Mouse (Mus musculus): ENCODE measurements around the gene Calm3.

Gene Calm3

GRCm38 (mm10) chr7:16944808-16945315 is 20.9 kb upstream of the Calm3 start:
- peak overlapping the region; percentile 84 for H3K4me3 ChIP-seq (replicated peaks; ENCODE audit: low read length)
- H3K36me3 ChIP-seq (ENCODE audit: insufficient read depth, low read length): no peaks in the 10 kb centered on the region
- H3K27me3 ChIP-seq (ENCODE audit: insufficient read depth, low read length): peaks cover 56% of the 10 kb centered on the region
- H3K4me1 ChIP-seq (replicated peaks; ENCODE audit: low read depth, low read length): peaks cover 51% of the 10 kb centered on the region
- TF ChIP-seq CTCF (conservative IDR thresholded peaks at IDR 0.05; ENCODE audit: low read length) (no peak), POU5F1 (IDR thresholded peaks at IDR 0.05; ENCODE audit: borderline replicate concordance, low read length) (no peak), NANOG (IDR thresholded peaks at IDR 0.05; ENCODE audit: borderline replicate concordance, low read length) (no peak)
- H3K9me3 ChIP-seq (ENCODE audit: low read length): peaks cover 6% of the 10 kb centered on the region; the same call in 1 of the 2 replicates

- no peak for TF ChIP-seq CTCF (conservative IDR thresholded peaks at IDR 0.05; ENCODE audit: low read length)
- no peak for TF ChIP-seq POU5F1 (IDR thresholded peaks at IDR 0.05; ENCODE audit: borderline replicate concordance, low read length)
- no peak for TF ChIP-seq NANOG (IDR thresholded peaks at IDR 0.05; ENCODE audit: borderline replicate concordance, low read length)
- Histone ChIP-seq H3K9me3 (ENCODE audit: low read length) (peaks cover 6% of the 10 kb centered on the region; the same call in 1 of the 2 replicates), H3K4me1 (replicated peaks; ENCODE audit: low read depth, low read length) (peaks cover 45% of the 10 kb centered on the region), H3K36me3 (ENCODE audit: insufficient read depth, low read length) (no peaks in the 10 kb centered on the region), H3K27me3 (ENCODE audit: insufficient read depth, low read length) (peaks cover 52% of the 10 kb centered on the region), H3K4me3 (replicated peaks; ENCODE audit: low read length) (peak within 1 kb of the TSS; percentile 84)
These were observed 20.3 kb upstream of the Calm3 start, which contains the start of gene Pnmal2 for GRCm38 (mm10) chr7:16944061-16944807. Gene Pnmal2, plus strand, starts transcription at chr7:16944682.

GRCm38 (mm10) chr7:16942861-16943260 is 18.9 kb upstream of the Calm3 start:
- H3K27me3 ChIP-seq (ENCODE audit: insufficient read depth, low read length): peaks cover 40% of the 10 kb centered on the region
- no peak for TF ChIP-seq CTCF (conservative IDR thresholded peaks at IDR 0.05; ENCODE audit: low read length)
- no peak for TF ChIP-seq POU5F1 (IDR thresholded peaks at IDR 0.05; ENCODE audit: borderline replicate concordance, low read length)
- TF ChIP-seq NANOG (IDR thresholded peaks at IDR 0.05; ENCODE audit: borderline replicate concordance, low read length): no peak
- H3K36me3 ChIP-seq (ENCODE audit: insufficient read depth, low read length): no peaks in the 10 kb centered on the region
- H3K4me3 ChIP-seq (replicated peaks; ENCODE audit: low read length): no peak overlapping the region
- H3K4me1 ChIP-seq (replicated peaks; ENCODE audit: low read depth, low read length): peaks cover 38% of the 10 kb centered on the region
- peaks cover 6% of the 10 kb centered on the region; the same call in 1 of the 2 replicates for H3K9me3 ChIP-seq (ENCODE audit: low read length)

GRCm38 (mm10) chr7:16940292-16940691 is 16.4 kb upstream of the Calm3 start:
- Histone ChIP-seq H3K36me3 (ENCODE audit: insufficient read depth, low read length) (no peaks in the 10 kb centered on the region), H3K4me1 (replicated peaks; ENCODE audit: low read depth, low read length) (peaks cover 24% of the 10 kb centered on the region), H3K27me3 (ENCODE audit: insufficient read depth, low read length) (peaks cover 14% of the 10 kb centered on the region), H3K9me3 (ENCODE audit: low read length) (no peaks in the 10 kb centered on the region), H3K4me3 (replicated peaks; ENCODE audit: low read length) (no peak overlapping the region)
- TF ChIP-seq POU5F1 (IDR thresholded peaks at IDR 0.05; ENCODE audit: borderline replicate concordance, low read length) (no peak), NANOG (IDR thresholded peaks at IDR 0.05; ENCODE audit: borderline replicate concordance, low read length) (no peak), CTCF (conservative IDR thresholded peaks at IDR 0.05; ENCODE audit: low read length) (no peak)

GRCm38 (mm10) chr7:16938117-16938791 is 14.3 kb upstream of the Calm3 start:
- no peak for TF ChIP-seq POU5F1 (IDR thresholded peaks at IDR 0.05; ENCODE audit: borderline replicate concordance, low read length)
- Histone ChIP-seq H3K36me3 (ENCODE audit: insufficient read depth, low read length) (no peaks in the 10 kb centered on the region), H3K27me3 (ENCODE audit: insufficient read depth, low read length) (peaks cover 7% of the 10 kb centered on the region), H3K4me1 (replicated peaks; ENCODE audit: low read depth, low read length) (peaks cover 12% of the 10 kb centered on the region), H3K9me3 (ENCODE audit: low read length) (no peaks in the 10 kb centered on the region), H3K4me3 (replicated peaks; ENCODE audit: low read length) (no peak overlapping the region)

GRCm38 (mm10) chr7:16937312-16937711 is 13.4 kb upstream of the Calm3 start:
- peaks cover 7% of the 10 kb centered on the region for H3K27me3 ChIP-seq (ENCODE audit: insufficient read depth, low read length)
- peaks cover 13% of the 10 kb centered on the region for H3K4me1 ChIP-seq (replicated peaks; ENCODE audit: low read depth, low read length)
- no peaks in the 10 kb centered on the region for H3K36me3 ChIP-seq (ENCODE audit: insufficient read depth, low read length)
- TF ChIP-seq NANOG (IDR thresholded peaks at IDR 0.05; ENCODE audit: borderline replicate concordance, low read length) (no peak), CTCF (conservative IDR thresholded peaks at IDR 0.05; ENCODE audit: low read length) (peak; percentile 95)
- no peak overlapping the region for H3K4me3 ChIP-seq (replicated peaks; ENCODE audit: low read length)
- no peaks in the 10 kb centered on the region for H3K9me3 ChIP-seq (ENCODE audit: low read length)

- H3K4me3 ChIP-seq (replicated peaks; ENCODE audit: low read length): no peak overlapping the region
- H3K9me3 ChIP-seq (ENCODE audit: low read length): no peaks in the 10 kb centered on the region
- TF ChIP-seq POU5F1 (IDR thresholded peaks at IDR 0.05; ENCODE audit: borderline replicate concordance, low read length) (no peak), CTCF (conservative IDR thresholded peaks at IDR 0.05; ENCODE audit: low read length) (peak; percentile 11; the same call in 1 of the 2 replicates)
- no peaks in the 10 kb centered on the region for H3K27me3 ChIP-seq (ENCODE audit: insufficient read depth, low read length)
- no peaks in the 10 kb centered on the region for H3K36me3 ChIP-seq (ENCODE audit: insufficient read depth, low read length)
- H3K4me1 ChIP-seq (replicated peaks; ENCODE audit: low read depth, low read length): peaks cover 19% of the 10 kb centered on the region
These were observed 9.0 kb upstream of the Calm3 start for GRCm38 (mm10) chr7:16932704-16933577.

Measured in E14TG2a.4 (cell line).